Mouse (Mus musculus) liver, adult 2 months (tissue): Measurements from ENCODE around the gene Dusp19. TPM values are rescaled to one million over a fixed set of nuclear protein-coding genes. Genes with fewer than 3 reads are reported as not detected.
A peak's percentile ranks its signal among the peaks of the same experiment; 100 is the strongest.

ENCODE experiments used
- DNase-seq: peaks from one replicate; pipeline ENCODE4 v3.0.0-alpha.2; 2011; ENCODE audit warnings: low read depth, low spot score; ENCODE audit errors: extremely low read depth
- H3K27ac ChIP-seq: fragments of 200-500 bp; replicated peaks from 2 replicates; pipeline ENCODE4 v1.5.1; 2012; ENCODE audit warnings: low read depth, mild to moderate bottlenecking, control low read depth, inconsistent platforms, low read length; ENCODE audit not compliant: insufficient read depth
- H3K27me3 ChIP-seq: fragments of 200-500 bp; 2 replicates; pipeline ENCODE4 v1.6.1; 2012; ENCODE audit warnings: mild to moderate bottlenecking, moderate library complexity, low read length, inconsistent platforms; ENCODE audit not compliant: control insufficient read depth, insufficient read depth
- H3K36me3 ChIP-seq: fragments of 200-500 bp; 2 replicates; pipeline ENCODE4 v1.6.1; 2012; ENCODE audit warnings: low read length, inconsistent platforms; ENCODE audit not compliant: control insufficient read depth, insufficient read depth
- H3K4me1 ChIP-seq: fragments of 200-500 bp; 2 replicates; pipeline ENCODE4 v1.6.1; 2011; ENCODE audit warnings: low read length; ENCODE audit not compliant: control insufficient read depth, insufficient read depth
- H3K4me3 ChIP-seq: fragments of 200-500 bp; 2 replicates; pipeline ENCODE4 v1.5.1; 2011; ENCODE audit warnings: low read depth, mild to moderate bottlenecking, control low read depth, low read length, moderate library complexity; ENCODE audit not compliant: insufficient read depth
- H3K79me2 ChIP-seq: fragments of 200-500 bp; 2 replicates; pipeline ENCODE4 v1.6.1; 2012; ENCODE audit warnings: inconsistent platforms, mild to moderate bottlenecking, low read length, moderate library complexity; ENCODE audit not compliant: control insufficient read depth, insufficient read depth
- H3K9ac ChIP-seq: fragments of 200-500 bp; 2 replicates; pipeline ENCODE4 v1.6.1; 2012; ENCODE audit warnings: low read depth, mild to moderate bottlenecking, control low read depth, inconsistent platforms, low read length
- CTCF ChIP-seq: fragments of 200-500 bp; IDR thresholded peaks from 2 replicates; pipeline ENCODE4 v1.5.1; 2011; ENCODE audit warnings: low read depth, low read length, control low read depth
- POLR2A ChIP-seq: fragments of 200-500 bp; IDR thresholded peaks from 2 replicates; pipeline ENCODE4 v1.6.1; 2011; ENCODE audit warnings: low read length, control low read depth; ENCODE audit not compliant: insufficient read depth; ENCODE audit errors: extremely low read depth
- WGBS: fragments of 180-500 bp; shearing (Covaris S2); methylation state at CpG from one replicate; pipeline ENCODE4 v1.1.7; 2018; 5-methylcytosine and 5-hydroxymethylcytosine counted together
- polyA plus RNA-seq: library from polyadenylated mRNA; depleted of rRNA; stranded (reverse); fragments of >200 nt; gene quantifications from 2 replicates; pipeline ENCODE4 v1.2.3, GENCODE M21; 2012
- total RNA-seq: library from RNA; depleted of rRNA; stranded (reverse); fragments of >200 nt; gene quantifications from 2 replicates; pipeline ENCODE4 v1.2.3, GENCODE M21; 2014

The Dusp19 gene
- total and polyA plus RNA-seq, 2 experiments = 3.5 to 12.6 TPM

- no peak overlapping the region for H3K4me3 ChIP-seq
- no peak overlapping the region for H3K27ac ChIP-seq
- H3K79me2 ChIP-seq = no peaks in the 10 kb centered on the region
- H3K27me3 ChIP-seq = no peaks in the 10 kb centered on the region
- peaks cover 3% of the 10 kb centered on the region; the same call in 1 of the 2 replicates for H3K4me1 ChIP-seq
- 75% methylated on average over 3 of the region's 3 CpGs for WGBS
- H3K36me3 ChIP-seq = peaks cover 11% of the 10 kb centered on the region; the same call in 1 of the 2 replicates
- H3K9ac ChIP-seq = no peak overlapping the region
- DNase-seq = no peak
- TF ChIP-seq POLR2A (no peak), CTCF (no peak)
Measured at GRCm38 (mm10) chr2:80618991-80619390, 2.1 kb downstream of the Dusp19 start.

- H3K36me3 ChIP-seq = peaks cover 23% of the 10 kb centered on the region
- TF ChIP-seq CTCF = no peak
- no peak for TF ChIP-seq POLR2A
- H3K27ac ChIP-seq = no peak overlapping the region
- no peak for DNase-seq
- no peaks in the 10 kb centered on the region for H3K79me2 ChIP-seq
- H3K4me1 ChIP-seq = peaks cover 3% of the 10 kb centered on the region; the same call in 1 of the 2 replicates
- 87% methylated on average over 3 of the region's 3 CpGs for WGBS
- H3K27me3 ChIP-seq = no peaks in the 10 kb centered on the region
- no peak overlapping the region for H3K4me3 ChIP-seq
- H3K9ac ChIP-seq = no peak overlapping the region
Measured at GRCm38 (mm10) chr2:80621921-80622320, 5.1 kb downstream of the Dusp19 start.

GRCm38 (mm10) chr2:80624523-80624922, 7.7 kb downstream of the Dusp19 start:
- Histone ChIP-seq H3K9ac (no peak overlapping the region), H3K27me3 (no peaks in the 10 kb centered on the region), H3K79me2 (no peaks in the 10 kb centered on the region), H3K4me1 (no peaks in the 10 kb centered on the region), H3K36me3 (peaks cover 23% of the 10 kb centered on the region), H3K27ac (no peak overlapping the region), H3K4me3 (no peak overlapping the region)
- TF ChIP-seq POLR2A = no peak
- TF ChIP-seq CTCF = no peak
- 94% methylated on average over 4 of the region's 4 CpGs for WGBS
- no peak for DNase-seq

- Histone ChIP-seq H3K9ac (no peak overlapping the region), H3K27me3 (no peaks in the 10 kb centered on the region), H3K4me3 (no peak overlapping the region), H3K27ac (no peak overlapping the region), H3K36me3 (peaks cover 2% of the 10 kb centered on the region; the same call in 1 of the 2 replicates), H3K4me1 (no peaks in the 10 kb centered on the region), H3K79me2 (no peaks in the 10 kb centered on the region)
- no peak for DNase-seq
- WGBS = 93% methylated on average over 13 of the region's 13 CpGs
- TF ChIP-seq POLR2A (no peak), CTCF (peak; percentile 21; the same call in 1 of the 2 replicates)
Measured at GRCm38 (mm10) chr2:80632336-80633026, 15.6 kb downstream of the Dusp19 start.

- under 1% methylated on average over 45 of the region's 45 CpGs for WGBS
- peak overlapping the region; percentile 91 for H3K4me3 ChIP-seq
- TF ChIP-seq POLR2A = no peak
- H3K27me3 ChIP-seq = no peaks in the 10 kb centered on the region
- H3K4me1 ChIP-seq = peaks cover 4% of the 10 kb centered on the region; the same call in 1 of the 2 replicates
- peak overlapping the region; percentile 83 for H3K9ac ChIP-seq
- no peaks in the 10 kb centered on the region; the same call in 1 of the 2 replicates for H3K79me2 ChIP-seq
- peak; percentile 80 for DNase-seq
- H3K36me3 ChIP-seq = peaks cover 7% of the 10 kb centered on the region
- H3K27ac ChIP-seq = no peak overlapping the region
Measured at GRCm38 (mm10) chr2:80638364-80639241, 21.8 kb downstream of the Dusp19 start.
